Mouse (Mus musculus): ENCODE results near the gene Gp5.

- TF ChIP-seq POLR2A (IDR thresholded peaks at IDR 0.05; ENCODE audit: insufficient read length, low read depth) (no peak), MYOD1 (IDR thresholded peaks at IDR 0.05; ENCODE audit: control insufficient read depth in 1 of 3, insufficient read length in 2 of 3, low read depth in 2 of 3) (no peak), CEBPB (IDR thresholded peaks at IDR 0.05; ENCODE audit: insufficient read depth, poor library complexity, severe bottlenecking) (no peak), REST (IDR thresholded peaks at IDR 0.05; ENCODE audit: insufficient read depth, insufficient read length) (no peak), SRF (IDR thresholded peaks at IDR 0.05; ENCODE audit: control insufficient read depth, insufficient read length, low read depth) (no peak), POLR2AphosphoS2 (IDR thresholded peaks at IDR 0.05; ENCODE audit: insufficient read length, low read depth) (no peak), MAX (IDR thresholded peaks at IDR 0.05; ENCODE audit: low read depth) (no peak), E2F4 (IDR thresholded peaks at IDR 0.05; ENCODE audit: insufficient read depth) (no peak)
These were observed 29.8 kb downstream of the Gp5 start for GRCm38 (mm10) chr16:30280676-30281297.
